Mouse (Mus musculus) embryonic fibroblast, embryonic 13.5 days (primary cell): Measurements from ENCODE around the gene Mpv17.

Experiments
- CTCF ChIP-seq: IDR thresholded peaks from 2 replicates; pipeline ENCODE4 v1.5.1; 2011; ENCODE audit warnings: mild to moderate bottlenecking, control low read depth, low read length, moderate library complexity, borderline replicate concordance; ENCODE audit not compliant: insufficient read depth
- POLR2A ChIP-seq: IDR thresholded peaks from 2 replicates; pipeline ENCODE4 v1.6.1; 2011; ENCODE audit warnings: low read depth, mild to moderate bottlenecking, control low read depth, low read length, moderate library complexity

GRCm38 (mm10) chr5:31192045-31192938 is 38.2 kb upstream of the Mpv17 start:
- TF ChIP-seq CTCF (no peak), POLR2A (no peak)
